Mouse (Mus musculus) midbrain, postnatal 0 days (tissue): ENCODE measurements at regions not wholly inside any gene's neighbourhood (a gene's known extent, or its start where the extent isn't known, plus 50 kb on each side); places are given as distances from the start of the nearest gene placed in this dataset.

Experiments
- ATAC-seq: fragments of 200-750 bp; cut with Nextera tagmentation; 2 replicates; pipeline ENCODE4 v1.8.0; 2017; ENCODE audit warnings: moderate number of reproducible peaks, mild to moderate bottlenecking, moderate TSS enrichment, moderate library complexity; ENCODE audit not compliant: low FRiP score
- DNase-seq: peaks from one replicate; pipeline ENCODE4 v3.0.0-alpha.2; 2015; ENCODE audit warnings: low spot score
- H3K27ac ChIP-seq: fragments of 300-500 bp; sonication (generic); 2 replicates; pipeline ENCODE4 v1.5.1; 2014; ENCODE audit warnings: low read depth, mild to moderate bottlenecking, low read length, mixed read lengths
- H3K27me3 ChIP-seq: fragments of 300-500 bp; sonication (generic); 2 replicates; pipeline ENCODE4 v1.6.1; 2014; ENCODE audit warnings: low read length, control low read depth, mixed read lengths; ENCODE audit not compliant: insufficient read depth
- H3K36me3 ChIP-seq: fragments of 300-500 bp; sonication (generic); 2 replicates; pipeline ENCODE4 v1.6.1; 2014; ENCODE audit warnings: low read length, control low read depth, mixed read lengths; ENCODE audit not compliant: insufficient read depth
- H3K4me1 ChIP-seq: fragments of 300-500 bp; sonication (generic); 2 replicates; pipeline ENCODE4 v1.6.1; 2014; ENCODE audit warnings: mild to moderate bottlenecking, control low read depth, antibody characterized with exemption, low read length, mixed read lengths; ENCODE audit not compliant: insufficient read depth
- H3K4me2 ChIP-seq: fragments of 300-500 bp; sonication (generic); 2 replicates; pipeline ENCODE4 v1.6.1; 2014; ENCODE audit warnings: low read depth, mild to moderate bottlenecking, low read length, mixed read lengths; ENCODE audit not compliant: poor library complexity, severe bottlenecking
- H3K4me3 ChIP-seq: fragments of 300-500 bp; sonication (generic); 2 replicates; pipeline ENCODE4 v1.5.1; 2014; ENCODE audit warnings: low read depth, mild to moderate bottlenecking, low read length, moderate library complexity
- H3K9ac ChIP-seq: fragments of 300-500 bp; sonication (generic); replicated peaks from 2 replicates; pipeline ENCODE4 v1.6.1; 2014; ENCODE audit warnings: mild to moderate bottlenecking, low read length, moderate library complexity, mixed read lengths; ENCODE audit not compliant: poor library complexity, severe bottlenecking
- H3K9me3 ChIP-seq: fragments of 300-500 bp; sonication (generic); 2 replicates; pipeline ENCODE4 v1.6.1; 2016; ENCODE audit warnings: low read length, control low read depth
- CTCF ChIP-seq: IDR thresholded peaks from 2 replicates; pipeline ENCODE4 v1.5.1; 2016; ENCODE audit warnings: antibody characterized with exemption, mild to moderate bottlenecking
- WGBS: fragments of 180-500 bp; shearing (Covaris S2); extraction: QIAGEN DNeasy Blood & Tissue Kit; methylation state at CpG from one replicate; pipeline ENCODE4 v1.1.7; 2014; 5-methylcytosine and 5-hydroxymethylcytosine counted together

DNA sequence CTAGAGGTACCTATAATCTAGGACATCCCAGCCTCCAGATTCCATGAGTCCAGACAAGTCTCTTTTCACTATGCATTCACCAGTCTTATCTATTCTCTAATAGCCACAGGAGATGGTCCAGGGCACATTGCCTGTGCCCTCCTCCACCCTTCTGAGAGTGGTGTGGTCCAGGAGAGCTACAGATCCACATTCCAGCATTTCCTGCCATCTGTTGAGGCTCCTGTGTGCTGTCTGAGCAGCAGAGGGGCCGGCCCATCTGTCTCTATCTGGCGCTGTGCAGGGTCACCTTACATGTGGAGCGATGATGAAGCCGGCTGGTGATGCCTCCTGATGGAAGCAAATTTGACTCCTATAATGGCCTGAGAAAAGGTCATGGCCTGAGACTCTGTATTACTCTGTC lies 263.9 kb upstream of the Rpl38 start:
- Histone ChIP-seq H3K4me2 (no peak overlapping the region), H3K9me3 (no peaks in the 10 kb centered on the region), H3K4me1 (0 out of 2 replicates have a peak, but pooled peaks cover 11% of the 10 kb centered on the region), H3K36me3 (no peaks in the 10 kb centered on the region), H3K9ac (no peak overlapping the region), H3K27me3 (no peaks in the 10 kb centered on the region), H3K4me3 (no peak overlapping the region), H3K27ac (no peak overlapping the region)
- ATAC-seq (no peak), DNase-seq (peak; percentile 40)
- TF ChIP-seq CTCF, result no peak
- 80% methylated on average over 4 of the region's 4 CpGs for WGBS

DNA sequence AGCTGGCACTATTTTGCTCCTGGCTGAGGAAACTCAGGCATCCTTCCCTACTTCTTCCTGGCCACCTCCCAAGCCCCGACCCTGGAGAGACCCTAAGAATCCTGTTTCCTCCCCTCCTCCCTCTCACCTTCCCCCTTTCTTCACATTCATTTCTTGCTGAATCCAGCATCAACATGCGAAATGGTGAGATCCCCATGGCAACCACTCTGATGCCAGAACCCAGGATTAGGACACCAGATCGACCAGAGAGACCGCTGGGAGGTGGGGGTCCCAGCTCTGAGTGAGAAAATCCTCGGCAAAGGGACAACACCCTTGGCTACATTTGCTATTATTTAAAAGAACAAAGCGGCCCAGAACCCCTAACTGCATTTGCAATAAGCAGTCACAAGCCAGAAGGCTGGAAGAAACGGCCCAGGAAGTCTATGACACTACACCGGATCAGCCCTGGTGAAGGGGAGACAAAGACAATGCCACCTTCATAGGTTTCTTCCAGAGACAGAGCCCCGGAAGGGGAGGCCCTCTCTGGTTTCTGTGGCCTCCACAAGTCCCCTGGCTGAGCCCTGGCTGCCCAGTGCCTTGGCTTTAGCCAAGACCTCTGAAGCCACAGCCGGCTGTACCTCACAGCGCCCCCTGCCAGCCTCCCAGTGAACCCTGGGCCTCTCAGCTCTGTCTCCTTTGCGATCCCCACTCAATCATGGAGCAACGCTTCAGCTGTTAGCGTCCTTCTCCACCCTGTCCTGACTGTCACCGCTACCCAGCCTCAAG lies 265.6 kb upstream of the Rpl38 start:
- no peaks in the 10 kb centered on the region for H3K36me3 ChIP-seq
- no peaks in the 10 kb centered on the region for H3K27me3 ChIP-seq
- 15% methylated on average over 15 of the region's 15 CpGs for WGBS
- H3K4me1 ChIP-seq, result 0 out of 2 replicates have a peak, but pooled peaks cover 11% of the 10 kb centered on the region
- TF ChIP-seq CTCF, result peak; percentile 68
- no peak overlapping the region for H3K9ac ChIP-seq
- DNase-seq (peak; percentile 68), ATAC-seq (peak; percentile 73)
- no peak overlapping the region for H3K4me2 ChIP-seq
- no peak overlapping the region for H3K4me3 ChIP-seq
- H3K9me3 ChIP-seq, result no peaks in the 10 kb centered on the region
- peak overlapping the region; percentile 32; the same call in 1 of the 2 replicates for H3K27ac ChIP-seq

DNA sequence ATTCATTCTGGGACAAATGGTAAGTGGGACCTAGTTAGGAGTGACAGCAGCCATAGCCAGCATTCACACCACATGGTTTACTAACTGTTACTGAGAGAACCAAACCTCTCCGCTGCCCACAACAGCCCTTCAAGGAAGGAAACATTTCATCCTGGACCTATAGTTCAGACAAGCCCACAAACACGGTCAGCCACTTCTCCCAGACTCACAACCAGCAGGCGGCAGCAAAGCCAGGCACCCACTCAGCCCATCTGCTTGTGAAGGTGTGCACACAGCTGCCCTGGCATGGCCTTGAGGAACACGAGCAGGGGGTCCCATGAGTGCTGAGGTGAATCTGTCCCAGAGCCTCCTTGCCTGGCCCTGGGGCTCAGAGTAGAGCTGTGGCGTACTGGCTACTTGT lies 267.6 kb upstream of the Rpl38 start:
- H3K9ac ChIP-seq, result no peak overlapping the region
- H3K9me3 ChIP-seq, result no peaks in the 10 kb centered on the region
- ATAC-seq (no peak), DNase-seq (no peak)
- H3K4me2 ChIP-seq, result no peak overlapping the region
- TF ChIP-seq CTCF, result peak; percentile 60
- no peak overlapping the region for H3K4me3 ChIP-seq
- H3K27ac ChIP-seq, result no peak overlapping the region
- WGBS, result 73% methylated on average over 5 of the region's 5 CpGs
- no peaks in the 10 kb centered on the region for H3K27me3 ChIP-seq
- H3K36me3 ChIP-seq, result no peaks in the 10 kb centered on the region
- 0 out of 2 replicates have a peak, but pooled peaks cover 11% of the 10 kb centered on the region for H3K4me1 ChIP-seq

DNA sequence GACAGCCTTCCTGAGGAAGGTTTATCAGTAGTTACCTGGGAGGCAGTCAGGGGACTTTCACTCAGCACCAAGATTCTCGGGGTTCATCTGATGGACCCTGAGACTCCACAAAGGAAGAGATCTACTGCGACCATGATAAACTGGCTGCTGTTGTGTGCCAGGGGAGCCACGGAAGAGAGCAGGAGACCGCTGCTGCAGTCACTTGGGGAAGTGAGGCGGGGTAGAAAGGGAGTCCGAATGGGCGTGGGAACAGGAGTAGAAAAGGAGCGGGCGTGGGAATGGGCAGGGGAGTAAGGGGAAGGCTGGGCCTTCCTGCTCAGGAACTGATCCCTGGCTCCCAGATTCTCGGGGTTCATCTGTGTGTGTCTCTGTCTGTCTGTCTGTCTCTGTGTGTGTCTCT lies 276.2 kb upstream of the Rpl38 start:
- no peaks in the 10 kb centered on the region for H3K9me3 ChIP-seq
- no peak for ATAC-seq
- no peak for TF ChIP-seq CTCF
- H3K27ac ChIP-seq, result no peak overlapping the region
- no peaks in the 10 kb centered on the region for H3K27me3 ChIP-seq
- DNase-seq, result no peak
- no peak overlapping the region for H3K4me2 ChIP-seq
- H3K4me1 ChIP-seq, result no peaks in the 10 kb centered on the region
- no peak overlapping the region for H3K9ac ChIP-seq
- WGBS, result 79% methylated on average over 10 of the region's 10 CpGs
- H3K36me3 ChIP-seq, result no peaks in the 10 kb centered on the region
- H3K4me3 ChIP-seq, result no peak overlapping the region

DNA sequence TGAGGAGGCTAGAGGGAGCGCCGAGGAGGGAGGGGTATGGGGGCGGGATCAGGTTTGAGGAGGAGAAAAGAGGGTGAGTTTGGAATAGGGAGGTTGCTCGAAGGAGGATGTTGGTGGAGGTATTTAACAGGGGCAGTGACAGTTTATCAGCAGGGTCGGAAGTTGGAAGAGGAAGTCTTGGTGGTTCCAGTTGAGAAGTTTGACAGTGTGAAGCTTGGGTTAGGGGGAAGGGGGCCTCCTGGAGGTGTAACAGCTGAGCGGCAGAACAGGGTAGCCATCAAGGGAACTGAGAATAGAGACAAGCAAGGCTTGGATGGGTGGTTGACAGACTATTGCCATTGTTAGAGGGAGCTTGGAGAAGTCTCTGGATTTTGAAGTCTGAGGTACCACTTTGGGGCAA lies 276.8 kb upstream of the Rpl38 start:
- Histone ChIP-seq H3K4me1 (no peaks in the 10 kb centered on the region), H3K27ac (no peak overlapping the region), H3K27me3 (no peaks in the 10 kb centered on the region), H3K4me2 (no peak overlapping the region), H3K9ac (no peak overlapping the region), H3K36me3 (no peaks in the 10 kb centered on the region), H3K9me3 (no peaks in the 10 kb centered on the region), H3K4me3 (no peak overlapping the region)
- no peak for TF ChIP-seq CTCF
- DNase-seq (no peak), ATAC-seq (no peak)
- 80% methylated on average over 6 of the region's 6 CpGs for WGBS

DNA sequence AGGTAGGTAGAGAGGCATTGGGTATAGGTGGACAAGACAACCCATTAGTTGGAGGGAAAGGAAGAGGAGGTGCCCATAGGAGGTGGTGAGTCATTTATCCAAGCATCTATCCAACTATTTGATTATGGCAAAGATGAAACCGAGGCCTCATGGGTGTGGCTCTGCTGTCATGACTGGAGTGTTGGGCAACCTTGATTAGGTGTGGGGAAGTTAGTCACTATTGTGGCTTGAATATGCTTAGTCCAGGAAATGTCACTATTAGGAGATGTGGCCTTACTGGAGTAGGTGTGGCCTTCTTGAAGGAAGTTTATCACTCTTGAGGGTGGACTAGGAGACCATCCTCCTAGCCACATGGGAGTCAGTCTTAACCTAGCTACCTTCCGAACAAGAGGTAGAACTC lies 281.2 kb upstream of the Rpl38 start:
- no peak overlapping the region for H3K27ac ChIP-seq
- no peak for ATAC-seq
- H3K36me3 ChIP-seq, result no peaks in the 10 kb centered on the region
- H3K4me3 ChIP-seq, result no peak overlapping the region
- H3K9ac ChIP-seq, result no peak overlapping the region
- no peak for TF ChIP-seq CTCF
- no peaks in the 10 kb centered on the region for H3K9me3 ChIP-seq
- H3K4me1 ChIP-seq, result no peaks in the 10 kb centered on the region
- no peaks in the 10 kb centered on the region for H3K27me3 ChIP-seq
- WGBS, result 91% methylated on average over 2 of the region's 2 CpGs
- H3K4me2 ChIP-seq, result no peak overlapping the region
- DNase-seq, result no peak
